Mouse (Mus musculus): ENCODE data around the gene Tep1.

DNA sequence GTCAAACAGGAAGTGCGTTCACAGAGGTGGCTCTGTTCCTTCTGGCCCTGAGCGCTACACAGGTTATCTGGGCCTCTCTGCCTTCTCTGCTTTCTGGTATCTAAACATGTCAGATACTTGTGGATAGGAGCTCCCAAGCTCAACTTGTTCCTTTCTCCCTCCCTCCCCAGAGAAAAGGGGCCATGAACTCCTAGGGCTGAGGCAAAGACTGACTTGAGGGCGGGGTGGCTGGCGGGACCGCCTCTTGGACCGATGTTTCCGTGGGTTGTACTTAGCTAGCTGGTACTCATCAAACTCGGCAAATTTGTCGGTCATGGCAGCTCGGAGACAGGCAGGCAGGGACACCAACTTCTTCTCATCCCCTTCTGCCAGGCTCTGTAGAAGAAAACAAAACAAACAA is 7.7 kb downstream of the Tep1 start:
- TF ChIP-seq CTCF (IDR thresholded peaks at IDR 0.05; ENCODE audit: low read depth): no peak
- no peak for TF ChIP-seq EP300 (IDR thresholded peaks at IDR 0.05; ENCODE audit: low read depth)

Measured in liver, postnatal 0 days (tissue).